ENCODE assay signal across 23 mouse cellular contexts in genomic region chr10:117581753-117582062, GRCm38 (mm10). TPM values are rescaled to one million over a fixed set of nuclear protein-coding genes. Genes with fewer than 3 reads are reported as not detected.
DNase-seq lines count a peak whose midpoint lies in the region; ATAC-seq lines count a peak whose summit lies in the region.
"Had no signal": no experiment of that assay in that cellular context is flagged by ENCODE, and none has a peak within 500 bp of the region (broad histone marks: within the 10 kb centered on the region; RNA-seq: fewer than 3 reads in every experiment).

No protein-coding gene starts in this region.

- H3K4me2 ChIP-seq in midbrain, embryonic 14.5 days (ENCODE audit: low read length), result no peak overlapping the region

- peak; percentile 33; the same call in 1 of the 2 replicates for ATAC-seq in granulocyte monocyte progenitor cell, adult 5-6 weeks (replicated peaks; ENCODE audit: poor library complexity, severe bottlenecking)
- 0 out of 2 replicates have a peak, but pooled peaks have one; percentile 17 for ATAC-seq in megakaryocyte progenitor cell, adult 5-6 weeks (replicated peaks; ENCODE audit: poor library complexity)
- no peak for ATAC-seq in midbrain, embryonic 14.5 days (ENCODE audit: low FRiP score, low TSS enrichment)
- no peak for ATAC-seq in activated CD4-positive, CD25-positive, alpha-beta regulatory T cell, adult 4 months
- ATAC-seq: CD4-positive, CD25-positive, alpha-beta regulatory T cell, adult 4 months; Patski had no signal

- H3K27me3 ChIP-seq in limb, embryonic 10.5 days (ENCODE audit: low read depth, poor library complexity, severe bottlenecking), result peaks cover 21% of the 10 kb centered on the region
- no peaks in the 10 kb centered on the region for H3K27me3 ChIP-seq in hindbrain, embryonic 10.5 days (ENCODE audit: insufficient read depth, poor library complexity, severe bottlenecking)
- H3K27me3 ChIP-seq in midbrain, embryonic 14.5 days (ENCODE audit: control insufficient read depth, insufficient read depth, low read length), result no peaks in the 10 kb centered on the region
- H3K27me3 ChIP-seq: CH12.LX, Patski had no signal

- 90% methylated on average over 3 of the region's 3 CpGs for WGBS in limb, embryonic 10.5 days
- WGBS in hindbrain, embryonic 10.5 days, result 96% methylated on average over 3 of the region's 3 CpGs
- 95% methylated on average over 3 of the region's 3 CpGs for WGBS in midbrain, embryonic 14.5 days

- peaks cover 38% of the 10 kb centered on the region for H3K4me1 ChIP-seq in limb, embryonic 10.5 days
- peaks cover 6% of the 10 kb centered on the region; the same call in 1 of the 2 replicates for H3K4me1 ChIP-seq in hindbrain, embryonic 10.5 days (replicated peaks)
- H3K4me1 ChIP-seq in midbrain, embryonic 14.5 days (ENCODE audit: control insufficient read depth, insufficient read depth, low read length), result no peaks in the 10 kb centered on the region

- H3K27ac ChIP-seq in limb, embryonic 10.5 days, result peak overlapping the region; percentile 51; the same call in 1 of the 2 replicates
- no peak overlapping the region for H3K27ac ChIP-seq in hindbrain, embryonic 10.5 days
- no peak overlapping the region for H3K27ac ChIP-seq in midbrain, embryonic 14.5 days (replicated peaks; ENCODE audit: low read depth, low read length)

- no peak overlapping the region for H3K9ac ChIP-seq in midbrain, embryonic 14.5 days (replicated peaks; ENCODE audit: low read length)

- H3K4me3 ChIP-seq in limb, embryonic 10.5 days, result no peak overlapping the region
- no peak overlapping the region for H3K4me3 ChIP-seq in hindbrain, embryonic 10.5 days
- H3K4me3 ChIP-seq in midbrain, embryonic 14.5 days (replicated peaks; ENCODE audit: low read depth, low read length), result no peak overlapping the region

- intact Hi-C loops in left cerebral cortex, postnatal 36 days (cut with DNase I), result no loop called here

- no peaks in the 10 kb centered on the region for H3K36me3 ChIP-seq in limb, embryonic 10.5 days
- no peaks in the 10 kb centered on the region for H3K36me3 ChIP-seq in hindbrain, embryonic 10.5 days
- H3K36me3 ChIP-seq in midbrain, embryonic 14.5 days (ENCODE audit: control insufficient read depth, insufficient read depth, low read length), result no peaks in the 10 kb centered on the region
- H3K36me3 ChIP-seq: G1E had no signal

- peak; percentile 94 for DNase-seq in adipocyte (ENCODE audit: low spot score)
- no peak for DNase-seq in limb, embryonic 10.5 days (ENCODE audit: low spot score)
- no peak for DNase-seq in hindbrain, embryonic 10.5 days (ENCODE audit: low spot score)
- DNase-seq in midbrain, embryonic 14.5 days, result no peak
- DNase-seq in left cerebral cortex, postnatal 36 days (ENCODE audit: low spot score in 2 of 2), result no peak
- DNase-seq: adrenal gland, adult 2 months; adrenal gland, adult 8-10 months; adrenal gland, postnatal 10 days; adrenal gland, postnatal 14 days; adrenal gland, postnatal 25 days; adrenal gland, postnatal 36 days; B cell, adult 2 months; cerebellum, adult 11 months; cerebellum, adult 11-12 months; cerebellum, adult 18-20 months; cerebellum, adult 2 months had no signal

- H3K9me3 ChIP-seq in limb, embryonic 10.5 days (replicated peaks), result no peaks in the 10 kb centered on the region
- H3K9me3 ChIP-seq in hindbrain, embryonic 10.5 days, result no peaks in the 10 kb centered on the region; the same call in 1 of the 2 replicates
- H3K9me3 ChIP-seq in midbrain, embryonic 14.5 days (ENCODE audit: control insufficient read depth, low read length), result no peaks in the 10 kb centered on the region

RNA-seq across cellular contexts. Expression of gene Cpm, which starts 47.6 kb away (rescaled TPM):
- total RNA-seq in granulocyte monocyte progenitor cell, adult 5-6 weeks (2014; fragmentation: Nextera tagmentation), result not detected in 2 replicates
- total RNA-seq in granulocyte monocyte progenitor cell, adult 5-6 weeks (2017), result 0.46 TPM in 1 of 2 replicates, not detected in the other
- polyA plus RNA-seq in limb, embryonic 10.5 days (2016; fragmentation: Nextera tagmentation; extraction: Ambion mirVana), result 22.5 and 31.5 TPM in 2 replicates
- total RNA-seq in megakaryocyte progenitor cell, adult 5-6 weeks (2015), result not detected in 2 replicates
- total RNA-seq in megakaryocyte progenitor cell, adult 5-6 weeks (2017), result 0.17 TPM in 1 of 2 replicates, not detected in the other
- 5.9 and 6.0 TPM in 2 replicates for polyA plus RNA-seq in hindbrain, embryonic 10.5 days (2016; fragmentation: Nextera tagmentation; extraction: Ambion mirVana)
- polyA plus RNA-seq in midbrain, embryonic 14.5 days (2014; fragmentation: Nextera tagmentation; extraction: Ambion mirVana), result 3.9 and 5.4 TPM in 2 replicates
- polyA plus RNA-seq in activated CD4-positive, CD25-positive, alpha-beta regulatory T cell, adult 4 months (2017; shearing (Covaris generic)), result 10 to 100 TPM; 19.3 to 23.3 TPM
- 1 to 10 TPM; 7.5 to 8.1 TPM for total RNA-seq in left cerebral cortex, postnatal 36 days (2021)
- polyA plus RNA-seq: G1E had no signal

Comparison
In these comparisons a context has a peak if more than half of its experiments do, and no peak if none do; other contexts are left out.
1. ATAC-seq: peak in granulocyte monocyte progenitor cell, adult 5-6 weeks (single experiment) and megakaryocyte progenitor cell, adult 5-6 weeks (single experiment); none in midbrain, embryonic 14.5 days (single experiment) and activated CD4-positive, CD25-positive, alpha-beta regulatory T cell, adult 4 months (single experiment).